Mouse (Mus musculus) hindbrain, postnatal 0 days (tissue): ENCODE data around the gene Dstyk. TPM values are rescaled to one million over a fixed set of nuclear protein-coding genes. Genes with fewer than 3 reads are reported as not detected.

Experiments used
- ATAC-seq: fragments of 200-750 bp; cut with Nextera tagmentation; 2 replicates; pipeline ENCODE4 v1.8.0; 2017; ENCODE audit warnings: mild to moderate bottlenecking, moderate TSS enrichment, moderate library complexity
- DNase-seq: peaks from one replicate; pipeline ENCODE4 v3.0.0-alpha.2; 2015; ENCODE audit warnings: low spot score
- H3K27ac ChIP-seq: fragments of 300-500 bp; sonication (generic); 2 replicates; pipeline ENCODE4 v1.5.1; 2014; ENCODE audit warnings: mild to moderate bottlenecking
- H3K27me3 ChIP-seq: fragments of 300-500 bp; sonication (generic); 2 replicates; pipeline ENCODE4 v1.6.1; 2014; ENCODE audit warnings: low read length, mixed read lengths; ENCODE audit not compliant: insufficient read depth
- H3K36me3 ChIP-seq: fragments of 300-500 bp; sonication (generic); 2 replicates; pipeline ENCODE4 v1.6.1; 2014; ENCODE audit warnings: low read length, mixed read lengths; ENCODE audit not compliant: insufficient read depth
- H3K4me1 ChIP-seq: fragments of 300-500 bp; sonication (generic); 2 replicates; pipeline ENCODE4 v1.6.1; 2014; ENCODE audit warnings: antibody characterized with exemption, low read length, mixed read lengths; ENCODE audit not compliant: insufficient read depth
- H3K4me2 ChIP-seq: fragments of 300-500 bp; sonication (generic); 2 replicates; pipeline ENCODE4 v1.6.1; 2014; ENCODE audit warnings: low read depth, mild to moderate bottlenecking, low read length, moderate library complexity, mixed read lengths
- H3K4me3 ChIP-seq: fragments of 300-500 bp; sonication (generic); 2 replicates; pipeline ENCODE4 v1.5.1; 2014; ENCODE audit warnings: low read length
- H3K9ac ChIP-seq: fragments of 300-500 bp; sonication (generic); replicated peaks from 2 replicates; pipeline ENCODE4 v1.6.1; 2014; ENCODE audit warnings: mild to moderate bottlenecking, low read length, moderate library complexity, mixed read lengths
- H3K9me3 ChIP-seq: fragments of 300-500 bp; sonication (generic); 2 replicates; pipeline ENCODE4 v1.6.1; 2016; ENCODE audit warnings: low read length, mixed read lengths
- CTCF ChIP-seq: IDR thresholded peaks from 2 replicates; pipeline ENCODE4 v1.5.1; 2016; ENCODE audit warnings: antibody characterized with exemption, control low read depth, low read depth
- WGBS: fragments of 180-500 bp; shearing (Covaris S2); extraction: QIAGEN DNeasy Blood & Tissue Kit; methylation state at CpG from one replicate; pipeline ENCODE4 v1.1.7; 2014; 5-methylcytosine and 5-hydroxymethylcytosine counted together
- polyA plus RNA-seq: library from polyadenylated mRNA; unstranded; fragments of >200 nt; fragmentation: Nextera tagmentation; extraction: Ambion mirVana; gene quantifications from 2 replicates; pipeline ENCODE4 v1.2.1, GENCODE M21; 2015
- total RNA-seq: library from RNA; depleted of rRNA; stranded (reverse); fragments of >200 nt; gene quantifications from 2 replicates; pipeline ENCODE4 v1.2.3, GENCODE M21; 2014

Gene Dstyk
- total and polyA plus RNA-seq, 2 experiments from 2014 or later, result 6.2 to 21.3 TPM

GRCm38 (mm10) chr1:132420662-132421061, 3.3 kb downstream of the Dstyk start:
- 91% methylated on average over 7 of the region's 7 CpGs for WGBS
- ATAC-seq, result no peak

GRCm38 (mm10) chr1:132422912-132423696, 5.7 kb downstream of the Dstyk start:
- TF ChIP-seq CTCF, result no peak
- no peaks in the 10 kb centered on the region for H3K27me3 ChIP-seq
- DNase-seq (no peak), ATAC-seq (no peak)
- H3K4me2 ChIP-seq, result no peak overlapping the region
- no peak overlapping the region for H3K4me3 ChIP-seq
- H3K4me1 ChIP-seq, result peaks cover 24% of the 10 kb centered on the region
- H3K27ac ChIP-seq, result no peak overlapping the region
- 92% methylated on average over 5 of the region's 5 CpGs for WGBS
- no peaks in the 10 kb centered on the region for H3K9me3 ChIP-seq
- H3K9ac ChIP-seq, result no peak overlapping the region
- no peaks in the 10 kb centered on the region for H3K36me3 ChIP-seq

More at GRCm38 (mm10) chr1:132420662-132421061, 3.3 kb downstream of the Dstyk start:
- Histone ChIP-seq H3K27ac (no peak overlapping the region), H3K9me3 (no peaks in the 10 kb centered on the region), H3K4me1 (peaks cover 24% of the 10 kb centered on the region), H3K9ac (no peak overlapping the region), H3K4me2 (no peak overlapping the region), H3K36me3 (no peaks in the 10 kb centered on the region), H3K4me3 (no peak overlapping the region), H3K27me3 (no peaks in the 10 kb centered on the region)
- TF ChIP-seq CTCF, result no peak
- DNase-seq, result no peak

- H3K4me3 ChIP-seq, result no peak overlapping the region
- DNase-seq, result peak; percentile 14
- 0 out of 2 replicates have a peak, but pooled peaks cover 11% of the 10 kb centered on the region for H3K4me1 ChIP-seq
- H3K4me2 ChIP-seq, result no peak overlapping the region
- no peaks in the 10 kb centered on the region for H3K36me3 ChIP-seq
- no peak for TF ChIP-seq CTCF
- H3K27me3 ChIP-seq, result no peaks in the 10 kb centered on the region
- H3K9me3 ChIP-seq, result no peaks in the 10 kb centered on the region
- no peak overlapping the region for H3K9ac ChIP-seq
- H3K27ac ChIP-seq, result no peak overlapping the region
- no peak for ATAC-seq
Measured at GRCm38 (mm10) chr1:132425600-132425999, 8.2 kb downstream of the Dstyk start.

DNA sequence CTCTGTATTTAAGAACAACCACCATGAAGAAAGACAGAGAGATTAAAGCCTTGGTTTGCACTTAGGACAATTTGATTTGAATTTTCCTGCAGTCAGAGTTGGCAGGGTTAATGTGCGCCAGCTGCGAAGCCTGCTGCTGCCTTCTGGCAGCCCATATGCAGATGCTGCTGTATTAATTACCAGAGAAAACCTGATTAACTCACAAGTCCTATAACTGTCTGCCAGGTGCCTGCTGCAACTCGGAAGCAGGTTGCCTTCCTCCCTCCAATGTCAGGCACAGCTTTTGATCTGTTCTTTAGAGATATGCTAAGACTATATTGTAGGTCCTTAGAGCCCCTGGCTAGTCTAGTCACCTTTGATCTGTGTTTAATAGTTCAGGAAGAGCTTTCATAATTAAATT, 13.5 kb downstream of the Dstyk start:
- H3K27ac ChIP-seq, result 0 out of 2 replicates have a peak overlapping the region, but pooled peaks have one; percentile 51

GRCm38 (mm10) chr1:132431716-132432115, 14.4 kb downstream of the Dstyk start:
- DNase-seq (peak; percentile 79), ATAC-seq (peak; percentile 59)
- H3K4me3 ChIP-seq, result no peak overlapping the region
- no peak overlapping the region for H3K4me2 ChIP-seq
- no peak for TF ChIP-seq CTCF
- H3K4me1 ChIP-seq, result peaks cover 15% of the 10 kb centered on the region; the same call in 1 of the 2 replicates
- H3K27me3 ChIP-seq, result no peaks in the 10 kb centered on the region
- no peak overlapping the region for H3K9ac ChIP-seq
- H3K9me3 ChIP-seq, result no peaks in the 10 kb centered on the region
- H3K36me3 ChIP-seq, result no peaks in the 10 kb centered on the region
- 47% methylated on average over 9 of the region's 9 CpGs for WGBS
- peak overlapping the region; percentile 51; the same call in 1 of the 2 replicates for H3K27ac ChIP-seq

More for the DNA sequence above, 13.5 kb downstream of the Dstyk start:
- ATAC-seq (peak; percentile 77; the same call in 1 of the 2 replicates), DNase-seq (peak; percentile 79)
- no peak for TF ChIP-seq CTCF
- no peaks in the 10 kb centered on the region for H3K27me3 ChIP-seq
- no peaks in the 10 kb centered on the region for H3K36me3 ChIP-seq
- no peak overlapping the region for H3K4me2 ChIP-seq
- WGBS, result 28% methylated on average over 3 of the region's 3 CpGs
- no peak overlapping the region for H3K9ac ChIP-seq
- 0 out of 2 replicates have a peak, but pooled peaks cover 15% of the 10 kb centered on the region for H3K4me1 ChIP-seq
- H3K9me3 ChIP-seq, result no peaks in the 10 kb centered on the region
- no peak overlapping the region for H3K4me3 ChIP-seq

- TF ChIP-seq CTCF, result no peak
- no peaks in the 10 kb centered on the region for H3K9me3 ChIP-seq
- no peak overlapping the region for H3K4me2 ChIP-seq
- no peak overlapping the region for H3K9ac ChIP-seq
- no peak for ATAC-seq
- DNase-seq, result peak; percentile 69
- no peak overlapping the region for H3K4me3 ChIP-seq
- H3K36me3 ChIP-seq, result 0 out of 2 replicates have a peak, but pooled peaks cover 2% of the 10 kb centered on the region
- H3K27me3 ChIP-seq, result no peaks in the 10 kb centered on the region
- H3K27ac ChIP-seq, result no peak overlapping the region
- 29% methylated on average over 5 of the region's 5 CpGs for WGBS
- peaks cover 15% of the 10 kb centered on the region; the same call in 1 of the 2 replicates for H3K4me1 ChIP-seq
Measured at GRCm38 (mm10) chr1:132433349-132433748, 16.0 kb downstream of the Dstyk start.

DNA sequence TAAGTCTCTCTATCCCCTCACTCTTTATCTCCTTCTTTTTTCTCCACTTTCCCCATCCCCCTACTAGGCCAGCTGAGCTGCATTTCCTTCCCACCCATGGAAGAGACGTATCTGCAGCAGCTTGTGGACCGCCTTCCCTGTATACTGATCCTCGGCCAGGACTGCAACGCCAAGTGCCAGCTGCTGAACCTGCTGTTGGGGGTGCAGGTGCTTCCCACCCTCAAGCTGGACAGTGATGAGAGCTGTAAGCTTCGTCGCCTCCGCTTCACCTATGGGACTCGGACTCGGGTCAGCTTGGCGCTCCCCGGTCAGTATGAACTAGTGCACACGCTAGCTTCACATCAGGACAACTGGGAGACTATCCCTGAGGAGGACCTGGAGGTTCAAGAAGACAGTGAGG, 16.7 kb downstream of the Dstyk start:
- H3K4me3 ChIP-seq, result no peak overlapping the region
- ATAC-seq, result peak; percentile 50; the same call in 1 of the 2 replicates
- no peaks in the 10 kb centered on the region for H3K9me3 ChIP-seq
- no peak overlapping the region for H3K27ac ChIP-seq
- WGBS, result 68% methylated on average over 12 of the region's 12 CpGs
- H3K4me2 ChIP-seq, result no peak overlapping the region
- 0 out of 2 replicates have a peak, but pooled peaks cover 3% of the 10 kb centered on the region for H3K36me3 ChIP-seq
- H3K4me1 ChIP-seq, result peaks cover 15% of the 10 kb centered on the region; the same call in 1 of the 2 replicates
- no peak for TF ChIP-seq CTCF
- no peaks in the 10 kb centered on the region for H3K27me3 ChIP-seq
- DNase-seq, result peak; percentile 23
- H3K9ac ChIP-seq, result no peak overlapping the region
